ENCODE assay signal across 9 mouse cellular contexts in genomic region chr4:107602787-107603186, GRCm38 (mm10).
A peak's percentile ranks its signal among the peaks of the same experiment; 100 is the strongest.
DNase-seq lines count a peak whose midpoint lies in the region; ATAC-seq lines count a peak whose summit lies in the region.
"Had no signal": no experiment of that assay in that cellular context is flagged by ENCODE, and none has a peak within 500 bp of the region (broad histone marks: within the 10 kb centered on the region; RNA-seq: fewer than 3 reads in every experiment).

No protein-coding gene starts in this region.

- H3K27me3 ChIP-seq in hindbrain, embryonic 10.5 days (ENCODE audit: insufficient read depth, poor library complexity, severe bottlenecking): no peaks in the 10 kb centered on the region; the same call in 1 of the 2 replicates
- no peaks in the 10 kb centered on the region for H3K27me3 ChIP-seq in hindbrain, embryonic 12.5 days
- H3K27me3 ChIP-seq in kidney, embryonic 14.5 days (ENCODE audit: control insufficient read depth, insufficient read depth, low read length): no peaks in the 10 kb centered on the region

- DNase-seq in hindbrain, embryonic 10.5 days (ENCODE audit: low spot score): no peak
- DNase-seq in 3134 (ENCODE audit: extremely low read depth, insufficient read length, low spot score) (peak; percentile 60), adipocyte (ENCODE audit: low spot score) (peak; percentile 54)
- DNase-seq in lung, postnatal 25 days (ENCODE audit: low spot score): peak; percentile 27
- DNase-seq in c-Kit-positive CD71-positive TER-119-positive erythroid progenitor cells, embryonic 14.5 days (ENCODE audit: low spot score): no peak

- no peak overlapping the region for H3K4me3 ChIP-seq in hindbrain, embryonic 10.5 days
- no peak overlapping the region for H3K4me3 ChIP-seq in hindbrain, embryonic 12.5 days
- H3K4me3 ChIP-seq in kidney, embryonic 14.5 days (ENCODE audit: low read length): no peak overlapping the region
- H3K4me3 ChIP-seq: heart, embryonic 13.5 days had no signal

- H3K36me3 ChIP-seq in hindbrain, embryonic 10.5 days: no peaks in the 10 kb centered on the region
- no peaks in the 10 kb centered on the region for H3K36me3 ChIP-seq in hindbrain, embryonic 12.5 days
- no peaks in the 10 kb centered on the region for H3K36me3 ChIP-seq in kidney, embryonic 14.5 days (ENCODE audit: control insufficient read depth, insufficient read depth, low read length)
- H3K36me3 ChIP-seq: heart, embryonic 13.5 days had no signal

- no peak for ATAC-seq in hindbrain, embryonic 12.5 days (ENCODE audit: low FRiP score)
- ATAC-seq in kidney, embryonic 14.5 days (ENCODE audit: low FRiP score, low TSS enrichment): peak; percentile 17; the same call in 1 of the 2 replicates
- ATAC-seq in erythroblast, adult 5-6 weeks (replicated peaks; ENCODE audit: low FRiP score, poor library complexity, severe bottlenecking): no peak

- H3K9me3 ChIP-seq in hindbrain, embryonic 10.5 days: no peaks in the 10 kb centered on the region
- no peaks in the 10 kb centered on the region for H3K9me3 ChIP-seq in hindbrain, embryonic 12.5 days (replicated peaks)
- no peaks in the 10 kb centered on the region for H3K9me3 ChIP-seq in kidney, embryonic 14.5 days (ENCODE audit: control insufficient read depth, low read length)
- H3K9me3 ChIP-seq: heart, embryonic 13.5 days had no signal

- WGBS in hindbrain, embryonic 10.5 days: 87% methylated on average over 14 of the region's 14 CpGs
- 77% methylated on average over 14 of the region's 14 CpGs for whole genome bisulfite sequencing in hindbrain, embryonic 12.5 days
- WGBS in kidney, embryonic 14.5 days: 58% methylated on average over 14 of the region's 14 CpGs

- peak overlapping the region; percentile 54; the same call in 1 of the 2 replicates for H3K27ac ChIP-seq in hindbrain, embryonic 10.5 days
- H3K27ac ChIP-seq in hindbrain, embryonic 12.5 days: no peak overlapping the region
- H3K27ac ChIP-seq in kidney, embryonic 14.5 days (ENCODE audit: low read depth, low read length): no peak overlapping the region
- H3K27ac ChIP-seq: heart, embryonic 13.5 days had no signal

- H3K9ac ChIP-seq in hindbrain, embryonic 12.5 days: no peak overlapping the region
- no peak overlapping the region for H3K9ac ChIP-seq in kidney, embryonic 14.5 days (ENCODE audit: low read depth, low read length)
- H3K9ac ChIP-seq: heart, embryonic 13.5 days had no signal

- H3K4me1 ChIP-seq in hindbrain, embryonic 10.5 days (replicated peaks): peaks cover 40% of the 10 kb centered on the region
- peaks cover 17% of the 10 kb centered on the region for H3K4me1 ChIP-seq in hindbrain, embryonic 12.5 days
- H3K4me1 ChIP-seq in kidney, embryonic 14.5 days (ENCODE audit: control insufficient read depth, insufficient read depth, low read length): peaks cover 7% of the 10 kb centered on the region

- H3K4me2 ChIP-seq in hindbrain, embryonic 12.5 days (replicated peaks): no peak overlapping the region
- H3K4me2 ChIP-seq in kidney, embryonic 14.5 days (replicated peaks; ENCODE audit: low read depth, low read length): no peak overlapping the region
- H3K4me2 ChIP-seq: heart, embryonic 13.5 days had no signal

Comparison
In these comparisons a context has a peak if more than half of its experiments do, and no peak if none do; other contexts are left out.
1. DNase-seq: peak in 3134 (single experiment), adipocyte (single experiment) and lung, postnatal 25 days (single experiment); none in hindbrain, embryonic 10.5 days (single experiment) and c-Kit-positive CD71-positive TER-119-positive erythroid progenitor cells, embryonic 14.5 days (single experiment).